Mouse (Mus musculus): Measurements from ENCODE around the gene Slc9a9. TPM values are rescaled to one million over a fixed set of nuclear protein-coding genes. Genes with fewer than 3 reads are reported as not detected.

Slc9a9 gene
- polyA plus RNA-seq, 1 experiment: not detected

- Histone ChIP-seq H3K4me3 (ENCODE audit: insufficient read depth, low read depth, low read length) (no peak overlapping the region), H3K4me1 (ENCODE audit: control insufficient read depth, insufficient read depth, low read length) (0 out of 2 replicates have a peak, but pooled peaks cover under 1% of the 10 kb centered on the region), H3K27ac (ENCODE audit: insufficient read depth, low read depth, low read length) (no peak overlapping the region; the same call in 1 of the 2 replicates)
- TF ChIP-seq CTCF (IDR thresholded peaks at IDR 0.05; ENCODE audit: insufficient read depth, low read depth, low read length) (no peak), POLR2A (IDR thresholded peaks at IDR 0.05; ENCODE audit: insufficient read depth, low read depth, low read length) (no peak)
- 89% methylated on average over 7 of the region's 7 CpGs for WGBS
Measured at GRCm38 (mm10) chr9:94945569-94946135, 275.9 kb downstream of the Slc9a9 start.

- Histone ChIP-seq H3K27ac (ENCODE audit: insufficient read depth, low read depth, low read length) (no peak overlapping the region), H3K4me3 (ENCODE audit: insufficient read depth, low read depth, low read length) (no peak overlapping the region), H3K4me1 (ENCODE audit: control insufficient read depth, insufficient read depth, low read length) (0 out of 2 replicates have a peak, but pooled peaks cover 2% of the 10 kb centered on the region)
- no peak for TF ChIP-seq CTCF (IDR thresholded peaks at IDR 0.05; ENCODE audit: insufficient read depth, low read depth, low read length)
- no peak for TF ChIP-seq POLR2A (IDR thresholded peaks at IDR 0.05; ENCODE audit: insufficient read depth, low read depth, low read length)
- 91% methylated on average over 7 of the region's 7 CpGs for WGBS
Measured at GRCm38 (mm10) chr9:94947246-94947645, 277.5 kb downstream of the Slc9a9 start.

GRCm38 (mm10) chr9:94950676-94951075, 281.0 kb downstream of the Slc9a9 start:
- TF ChIP-seq CTCF (IDR thresholded peaks at IDR 0.05; ENCODE audit: insufficient read depth, low read depth, low read length) (no peak), POLR2A (IDR thresholded peaks at IDR 0.05; ENCODE audit: insufficient read depth, low read depth, low read length) (no peak)
- peaks cover 4% of the 10 kb centered on the region for H3K4me1 ChIP-seq (ENCODE audit: control insufficient read depth, insufficient read depth, low read length)
- WGBS: 16% methylated on average over 3 of the region's 3 CpGs
- H3K4me3 ChIP-seq (ENCODE audit: insufficient read depth, low read depth, low read length): no peak overlapping the region
- no peak overlapping the region for H3K27ac ChIP-seq (ENCODE audit: insufficient read depth, low read depth, low read length)

- H3K27ac ChIP-seq (ENCODE audit: insufficient read depth, low read depth, low read length): no peak overlapping the region
- no peak overlapping the region for H3K4me3 ChIP-seq (ENCODE audit: insufficient read depth, low read depth, low read length)
- peaks cover 6% of the 10 kb centered on the region for H3K4me1 ChIP-seq (ENCODE audit: control insufficient read depth, insufficient read depth, low read length)
- 91% methylated on average over 2 of the region's 2 CpGs for WGBS
- TF ChIP-seq CTCF (IDR thresholded peaks at IDR 0.05; ENCODE audit: insufficient read depth, low read depth, low read length) (no peak), POLR2A (IDR thresholded peaks at IDR 0.05; ENCODE audit: insufficient read depth, low read depth, low read length) (no peak)
Measured at GRCm38 (mm10) chr9:94955645-94956044, 285.9 kb downstream of the Slc9a9 start.

GRCm38 (mm10) chr9:94958382-94958781, 288.7 kb downstream of the Slc9a9 start:
- WGBS: 24% methylated on average over 2 of the region's 2 CpGs

GRCm38 (mm10) chr9:94968596-94969120, 298.9 kb downstream of the Slc9a9 start:
- Histone ChIP-seq H3K4me1 (ENCODE audit: control insufficient read depth, insufficient read depth, low read length) (no peaks in the 10 kb centered on the region), H3K4me3 (ENCODE audit: insufficient read depth, low read depth, low read length) (no peak overlapping the region), H3K27ac (ENCODE audit: insufficient read depth, low read depth, low read length) (no peak overlapping the region)
- TF ChIP-seq POLR2A (IDR thresholded peaks at IDR 0.05; ENCODE audit: insufficient read depth, low read depth, low read length) (no peak), CTCF (IDR thresholded peaks at IDR 0.05; ENCODE audit: insufficient read depth, low read depth, low read length) (no peak)
- 67% methylated on average over 5 of the region's 5 CpGs for WGBS

More at GRCm38 (mm10) chr9:94958382-94958781, 288.7 kb downstream of the Slc9a9 start:
- H3K4me3 ChIP-seq (ENCODE audit: insufficient read depth, low read depth, low read length): no peak overlapping the region
- peak overlapping the region; percentile 64; the same call in 1 of the 2 replicates for H3K27ac ChIP-seq (ENCODE audit: insufficient read depth, low read depth, low read length)
- TF ChIP-seq CTCF (IDR thresholded peaks at IDR 0.05; ENCODE audit: insufficient read depth, low read depth, low read length) (no peak), POLR2A (IDR thresholded peaks at IDR 0.05; ENCODE audit: insufficient read depth, low read depth, low read length) (no peak)
- peaks cover 4% of the 10 kb centered on the region for H3K4me1 ChIP-seq (ENCODE audit: control insufficient read depth, insufficient read depth, low read length)

- WGBS: 34% methylated on average over 1 of the region's 1 CpGs
- TF ChIP-seq POLR2A (IDR thresholded peaks at IDR 0.05; ENCODE audit: insufficient read depth, low read depth, low read length) (no peak), CTCF (IDR thresholded peaks at IDR 0.05; ENCODE audit: insufficient read depth, low read depth, low read length) (no peak)
- Histone ChIP-seq H3K4me3 (ENCODE audit: insufficient read depth, low read depth, low read length) (no peak overlapping the region), H3K27ac (ENCODE audit: insufficient read depth, low read depth, low read length) (no peak overlapping the region; the same call in 1 of the 2 replicates), H3K4me1 (ENCODE audit: control insufficient read depth, insufficient read depth, low read length) (no peaks in the 10 kb centered on the region)
Measured at GRCm38 (mm10) chr9:94969131-94969530, 299.4 kb downstream of the Slc9a9 start.

- TF ChIP-seq CTCF (IDR thresholded peaks at IDR 0.05; ENCODE audit: insufficient read depth, low read depth, low read length) (no peak), POLR2A (IDR thresholded peaks at IDR 0.05; ENCODE audit: insufficient read depth, low read depth, low read length) (no peak)
- WGBS: 62% methylated on average over 2 of the region's 2 CpGs
- Histone ChIP-seq H3K4me3 (ENCODE audit: insufficient read depth, low read depth, low read length) (no peak overlapping the region), H3K27ac (ENCODE audit: insufficient read depth, low read depth, low read length) (no peak overlapping the region), H3K4me1 (ENCODE audit: control insufficient read depth, insufficient read depth, low read length) (no peaks in the 10 kb centered on the region)
Measured at GRCm38 (mm10) chr9:94972021-94972420, 302.3 kb downstream of the Slc9a9 start.

- TF ChIP-seq POLR2A (IDR thresholded peaks at IDR 0.05; ENCODE audit: insufficient read depth, low read depth, low read length): no peak
- TF ChIP-seq CTCF (IDR thresholded peaks at IDR 0.05; ENCODE audit: insufficient read depth, low read depth, low read length): no peak
Measured at GRCm38 (mm10) chr9:94972693-94973092, 303.0 kb downstream of the Slc9a9 start.

More at GRCm38 (mm10) chr9:94972693-94973092, 303.0 kb downstream of the Slc9a9 start:
- Histone ChIP-seq H3K4me1 (ENCODE audit: control insufficient read depth, insufficient read depth, low read length) (no peaks in the 10 kb centered on the region), H3K27ac (ENCODE audit: insufficient read depth, low read depth, low read length) (no peak overlapping the region), H3K4me3 (ENCODE audit: insufficient read depth, low read depth, low read length) (no peak overlapping the region)
- WGBS: 97% methylated on average over 2 of the region's 2 CpGs

Data from olfactory bulb, adult 2 months (tissue).